Mouse (Mus musculus) mesoderm, embryonic 11.5 days (tissue): Measurements from ENCODE around the gene Ptgr2.
"Not testable (repeated sequence)": the region's sequence is repeated elsewhere in the genome, so short reads cannot be mapped to it uniquely, and the experiment has no call there.

Experiments used
- DNase-seq: peaks from one replicate; pipeline ENCODE4 v3.0.0-alpha.2; 2012; ENCODE audit warnings: low read depth, low spot score

The Ptgr2 gene

DNA sequence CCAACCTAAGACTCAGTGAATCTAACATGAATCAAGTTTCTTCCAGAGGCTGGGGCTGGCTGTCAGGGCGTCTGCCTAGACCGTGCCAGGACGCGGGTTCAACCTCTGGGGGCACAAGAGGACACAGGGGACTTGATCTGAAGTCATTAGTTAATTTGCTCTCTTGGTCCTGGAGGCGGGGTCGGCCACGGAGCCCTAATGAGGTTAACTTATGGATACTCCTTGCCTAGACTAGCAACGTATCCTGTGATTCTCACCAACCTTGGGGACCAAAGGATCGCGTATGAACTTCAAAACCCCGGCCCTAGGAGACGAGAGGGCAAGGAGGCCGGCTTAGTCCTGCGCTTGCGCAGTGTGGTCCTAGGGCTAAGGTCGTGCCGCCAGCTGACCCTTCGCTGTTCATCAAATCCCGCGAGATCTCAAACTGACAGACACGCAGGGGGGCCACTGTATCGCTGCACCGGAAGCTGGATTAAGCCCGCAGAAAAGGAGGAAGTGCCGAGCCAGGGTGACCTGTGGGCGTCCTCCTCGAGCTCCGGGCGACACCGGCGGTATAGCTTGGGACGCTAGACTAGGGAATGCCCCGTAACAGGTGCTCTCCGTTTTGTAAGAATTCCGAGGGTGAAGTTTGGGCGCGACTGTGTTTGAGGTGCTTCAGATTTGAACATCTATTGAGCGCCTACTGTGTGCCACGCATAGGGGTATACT lies at the start of gene Ptgr2:
TSS of gene Ptgr2 (plus strand) at position 348 of the 708 bp plus-strand sequence.
- DNase-seq, result peak; percentile 97

GRCm38 (mm10) chr12:84235577-84235976 lies 49.5 kb upstream of the Ptgr2 start:
- DNase-seq, result no peak

DNA sequence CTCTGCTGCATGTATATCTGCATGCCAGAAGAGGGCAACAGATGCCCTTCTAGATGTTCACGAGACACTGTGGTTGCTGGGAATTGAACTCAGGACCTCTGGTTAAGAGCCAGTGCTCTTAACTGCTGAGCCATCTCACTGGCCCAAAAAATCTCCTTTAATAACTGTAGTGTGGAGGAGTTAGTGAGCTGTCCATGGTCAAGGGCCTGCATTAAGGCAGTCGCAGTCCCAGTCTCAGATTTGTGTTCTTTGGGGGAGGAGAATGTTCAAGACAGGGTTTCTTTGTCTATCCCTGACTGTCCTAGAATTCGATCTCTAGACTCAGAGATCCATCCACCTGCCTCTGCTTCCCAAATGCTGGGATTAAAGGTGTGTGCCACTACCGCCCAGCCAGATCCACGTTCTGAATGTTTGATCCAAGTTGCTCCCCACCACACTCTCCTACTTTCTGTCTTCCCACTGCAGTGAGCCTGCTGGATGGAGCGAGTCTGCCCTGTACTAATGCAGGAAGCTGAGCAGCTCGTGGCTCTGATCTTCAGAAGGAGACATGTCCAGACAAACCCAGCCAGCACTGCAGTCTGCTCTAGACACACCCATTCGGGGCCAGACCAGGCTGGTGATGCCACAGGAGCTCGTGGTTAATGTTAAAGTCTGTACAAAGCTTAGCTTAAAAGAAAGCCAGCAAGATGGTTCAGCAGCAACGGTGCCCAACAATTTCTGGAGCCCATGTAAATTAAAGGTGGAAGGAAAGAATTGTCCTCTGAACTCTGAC lies 48.9 kb upstream of the Ptgr2 start:
- no peak for DNase-seq

DNA sequence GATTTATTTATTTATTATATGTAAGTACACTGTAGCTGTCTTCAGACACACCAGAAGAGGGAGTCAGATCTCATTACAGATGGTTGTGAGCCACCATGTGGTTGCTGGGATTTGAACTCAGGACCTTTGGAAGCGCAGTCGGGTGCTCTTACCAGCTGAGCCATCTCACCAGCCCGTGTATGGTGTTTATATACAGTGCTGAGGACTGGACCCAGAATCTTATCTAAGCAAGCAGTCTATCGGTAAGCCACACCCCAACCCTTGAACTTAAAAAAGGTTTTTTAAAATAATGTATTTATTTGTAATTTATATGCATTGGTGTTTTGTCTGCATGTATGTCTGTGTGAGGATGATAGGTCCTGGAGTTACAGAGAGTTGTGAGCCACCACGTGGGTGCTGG lies 48.0 kb upstream of the Ptgr2 start:
- DNase-seq, result not testable (repeated sequence)

DNA sequence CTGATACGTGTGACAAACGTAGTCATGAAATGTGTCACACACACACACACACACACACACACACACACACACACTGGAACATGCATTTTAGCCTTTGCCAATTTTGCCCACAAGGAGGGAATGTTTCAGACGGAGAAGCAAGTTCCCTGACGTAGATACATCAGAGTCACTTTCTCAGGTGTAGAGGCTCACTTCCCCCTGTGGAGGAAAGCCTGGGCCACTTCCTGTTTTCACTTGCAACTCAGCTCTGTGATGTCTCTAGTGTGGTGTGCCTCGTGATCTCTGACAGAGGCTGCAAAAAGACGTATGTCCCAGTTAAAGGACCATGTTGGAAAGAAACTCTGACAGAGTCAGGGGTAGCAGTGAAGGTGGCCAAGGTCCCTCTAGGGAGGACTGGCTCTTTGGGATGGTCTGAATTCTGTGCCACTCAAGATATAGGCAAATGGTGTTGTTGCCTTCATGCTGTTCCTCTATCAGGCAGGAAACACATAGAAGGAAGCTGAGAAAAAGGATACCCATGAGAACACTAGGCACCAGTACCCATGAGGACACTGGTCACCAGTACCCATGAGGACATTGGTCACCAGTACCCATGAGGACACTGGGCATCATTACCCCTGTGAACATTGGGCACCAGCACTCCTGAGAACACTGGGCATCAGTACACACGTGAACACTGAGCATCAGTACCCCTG lies 41.8 kb upstream of the Ptgr2 start:
- DNase-seq, result no peak

DNA sequence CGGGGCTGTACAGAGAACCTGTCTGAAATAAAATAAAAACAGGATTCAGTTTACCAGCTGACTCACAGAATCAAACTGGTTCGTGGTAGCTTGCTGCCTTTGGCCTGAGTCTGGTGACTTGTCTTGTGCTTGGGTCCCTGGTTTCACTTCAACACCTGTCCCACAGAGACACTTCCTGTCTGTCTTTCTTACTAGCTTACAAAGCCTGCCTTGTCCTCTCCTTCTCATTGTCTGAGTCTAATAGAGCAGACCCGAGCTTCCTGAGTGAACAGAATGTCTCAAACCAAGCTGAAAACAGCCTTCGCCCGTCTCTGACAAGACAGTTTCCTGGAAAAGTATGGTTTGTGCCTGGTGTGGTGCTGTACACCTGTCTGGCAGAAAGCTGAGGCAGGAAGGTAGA lies 39.3 kb upstream of the Ptgr2 start:
- DNase-seq, result no peak

DNA sequence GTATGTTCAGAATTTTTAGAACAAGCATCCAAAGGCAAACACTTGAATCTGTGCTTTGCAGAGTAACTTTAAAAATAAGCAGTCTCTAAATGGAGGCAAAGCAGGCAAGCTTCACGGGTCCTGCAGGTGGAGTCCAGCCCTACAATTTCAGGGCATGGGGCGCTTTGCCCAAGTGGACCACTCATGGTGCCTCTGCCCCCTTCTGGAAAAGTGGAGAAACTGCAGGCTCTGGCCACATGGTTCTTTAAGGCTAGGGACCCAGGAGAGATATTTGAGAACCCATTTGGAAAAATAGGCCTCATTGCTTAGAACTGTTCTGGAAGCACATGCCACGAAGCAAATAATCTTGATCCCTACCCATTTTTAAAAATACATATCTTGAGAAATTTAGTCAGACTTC lies 35.8 kb upstream of the Ptgr2 start:
- DNase-seq, result peak; percentile 78

GRCm38 (mm10) chr12:84252811-84253210 lies 32.2 kb upstream of the Ptgr2 start:
- no peak for DNase-seq

DNA sequence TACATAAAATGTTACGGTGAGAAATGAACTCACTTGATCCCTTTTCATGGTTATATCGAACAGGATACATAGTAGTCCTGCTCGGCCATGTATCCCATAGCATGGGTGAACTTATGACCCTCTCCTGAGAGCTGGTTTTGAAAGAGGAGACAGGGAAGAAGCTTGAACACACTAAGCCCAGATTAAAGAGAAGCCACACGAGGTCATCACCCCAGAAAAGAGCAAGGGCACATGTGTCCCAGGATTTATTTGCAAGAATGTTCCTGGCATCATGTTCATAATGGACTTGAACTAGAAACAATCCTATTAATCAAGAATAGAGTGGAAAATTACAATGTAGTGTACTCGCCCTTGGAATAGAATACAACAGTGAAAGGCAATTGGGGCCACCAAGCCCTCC lies 30.1 kb upstream of the Ptgr2 start:
- DNase-seq, result no peak

DNA sequence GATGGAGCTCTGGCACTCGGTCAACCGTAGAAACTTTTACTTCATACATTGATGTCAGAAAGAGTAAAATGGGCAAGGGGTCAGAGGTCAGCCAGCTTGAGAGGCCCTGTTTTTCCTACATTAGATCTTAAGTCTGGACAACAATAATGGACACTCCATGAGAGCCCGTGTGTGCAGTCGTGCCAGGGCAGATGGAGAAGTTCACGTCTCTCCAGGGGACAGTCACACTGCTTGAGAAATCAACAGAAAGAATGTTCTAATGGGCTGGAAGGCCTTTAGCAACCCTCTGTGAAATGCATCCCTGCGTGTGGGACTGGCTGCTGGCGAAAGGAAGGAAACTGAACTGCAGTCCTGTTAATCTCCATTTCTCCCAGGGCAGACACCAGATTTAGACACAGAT lies 24.7 kb upstream of the Ptgr2 start:
- DNase-seq, result peak; percentile 20

- DNase-seq, result no peak
Measured at GRCm38 (mm10) chr12:84267264-84267663, 17.8 kb upstream of the Ptgr2 start.

- DNase-seq, result no peak
Measured at GRCm38 (mm10) chr12:84273366-84273765, 11.7 kb upstream of the Ptgr2 start.

DNA sequence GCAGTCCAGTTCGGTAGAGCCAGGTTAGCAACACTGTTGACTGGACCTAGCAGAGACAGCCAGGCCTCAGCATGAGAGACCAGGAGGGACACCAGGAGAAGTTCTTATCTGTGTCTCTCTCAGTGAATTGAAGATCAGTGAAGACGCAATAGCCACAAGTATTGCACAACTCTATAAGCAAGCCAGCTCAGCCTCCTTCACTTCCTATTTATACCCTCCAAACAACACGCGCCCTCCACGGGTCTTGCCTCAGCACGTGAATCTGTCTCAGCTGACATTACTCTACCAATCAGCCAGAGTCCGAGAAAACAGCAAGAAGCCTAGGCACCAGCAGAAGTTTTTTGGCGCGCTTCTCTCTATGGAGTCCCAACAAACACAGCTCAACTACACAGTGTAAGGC lies 9.7 kb upstream of the Ptgr2 start:
- no peak for DNase-seq

DNA sequence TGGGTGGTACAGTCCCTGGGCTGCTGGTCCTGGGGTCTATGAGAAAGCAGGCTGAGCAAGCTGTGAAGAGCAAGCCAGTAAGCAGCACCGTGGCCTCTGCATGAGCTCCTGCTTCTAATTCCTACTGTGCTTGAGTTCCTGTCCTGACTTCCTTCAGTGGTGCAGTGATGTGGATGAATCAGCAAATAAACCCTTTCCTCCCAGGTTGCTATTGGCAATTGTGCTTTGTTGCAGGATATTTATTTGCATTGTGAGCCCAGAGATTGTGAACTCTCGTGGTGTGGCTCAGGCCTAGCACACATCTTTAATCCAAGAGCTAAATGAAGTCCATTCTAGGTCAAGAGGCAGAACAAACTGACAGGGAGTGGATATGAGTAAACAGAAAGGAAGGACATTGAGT lies 8.7 kb upstream of the Ptgr2 start:
- no peak for DNase-seq

DNA sequence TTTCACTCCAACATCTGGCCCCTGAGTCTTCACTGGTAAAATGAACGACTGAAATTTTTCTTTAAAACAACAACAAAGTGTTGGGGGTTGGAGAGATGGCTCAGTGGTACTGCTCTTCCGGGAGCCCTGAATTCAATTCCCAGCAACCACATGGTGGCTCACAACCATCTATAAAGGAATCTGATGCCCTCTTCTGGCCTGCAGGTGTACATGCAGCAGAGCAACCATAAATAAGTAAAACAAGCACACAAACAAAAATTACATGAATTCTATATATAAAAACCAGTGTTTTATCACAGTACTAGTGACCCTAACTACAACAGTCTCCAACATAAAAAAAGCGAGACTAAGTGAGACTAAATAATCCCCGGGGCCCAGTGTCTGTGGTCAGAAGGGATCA lies 8.2 kb upstream of the Ptgr2 start:
- DNase-seq, result no peak

- DNase-seq, result no peak
Measured at GRCm38 (mm10) chr12:84277832-84278231, 7.2 kb upstream of the Ptgr2 start.

DNA sequence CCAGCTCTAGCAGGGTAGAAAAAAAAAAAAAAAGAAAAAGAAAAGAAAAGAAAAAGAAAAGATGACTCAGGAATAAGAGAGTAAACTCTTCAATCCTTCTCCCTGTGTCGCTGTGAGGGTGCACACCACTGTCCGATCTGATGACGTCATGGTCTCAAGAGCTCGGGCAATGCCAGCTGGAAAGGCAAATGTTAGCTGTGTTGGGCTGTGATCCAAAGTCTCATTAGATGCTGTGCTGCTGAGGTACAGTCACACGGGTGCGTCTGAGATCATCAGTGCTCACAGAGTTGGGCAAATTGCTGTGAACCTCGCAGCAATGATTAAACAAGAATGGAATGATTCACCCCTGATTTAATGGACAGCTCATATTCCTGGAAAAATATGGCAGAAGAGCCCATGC lies 6.1 kb upstream of the Ptgr2 start:
- DNase-seq, result no peak

GRCm38 (mm10) chr12:84284391-84284790 lies 641 bp upstream of the Ptgr2 start:
- DNase-seq, result no peak

DNA sequence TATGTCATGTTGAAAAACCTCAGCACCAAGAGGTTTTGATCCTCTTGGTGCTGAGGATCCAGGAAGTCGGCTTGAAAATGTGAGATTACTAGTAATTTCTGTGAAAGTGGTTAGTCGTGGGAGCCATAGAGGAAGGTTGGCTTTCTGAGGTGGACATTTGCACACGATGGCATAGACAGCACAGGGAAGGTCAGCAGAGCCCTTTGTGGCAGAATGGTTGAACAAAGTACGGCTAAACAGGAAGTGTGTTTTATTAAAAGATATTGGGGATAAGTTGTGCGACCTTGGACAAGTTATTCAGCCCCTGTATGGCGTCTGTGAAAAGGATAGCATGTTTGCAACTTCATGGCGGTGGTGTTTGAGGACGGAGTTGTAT lies 549 bp downstream of the Ptgr2 start:
- no peak for DNase-seq

DNA sequence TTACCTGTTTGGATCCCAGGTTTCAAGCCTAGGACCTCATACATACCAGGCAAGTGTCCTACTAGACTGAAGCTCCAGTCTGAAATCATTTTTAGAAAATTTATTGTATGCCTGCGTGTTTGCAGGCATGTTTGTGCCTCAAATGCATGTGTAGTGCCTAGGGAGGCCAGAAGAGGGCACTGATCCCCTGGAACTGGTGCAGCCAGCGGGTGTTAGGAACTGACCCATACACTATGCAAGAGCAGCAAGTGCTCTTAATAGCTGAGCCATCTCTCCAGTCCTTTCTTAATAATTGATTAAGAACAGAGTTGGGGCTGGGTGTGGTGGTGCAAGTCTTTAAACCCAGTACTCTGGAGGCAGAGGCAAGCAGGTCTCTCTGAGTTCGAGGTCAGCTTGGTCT lies 3.4 kb downstream of the Ptgr2 start:
- DNase-seq, result peak; percentile 40

DNA sequence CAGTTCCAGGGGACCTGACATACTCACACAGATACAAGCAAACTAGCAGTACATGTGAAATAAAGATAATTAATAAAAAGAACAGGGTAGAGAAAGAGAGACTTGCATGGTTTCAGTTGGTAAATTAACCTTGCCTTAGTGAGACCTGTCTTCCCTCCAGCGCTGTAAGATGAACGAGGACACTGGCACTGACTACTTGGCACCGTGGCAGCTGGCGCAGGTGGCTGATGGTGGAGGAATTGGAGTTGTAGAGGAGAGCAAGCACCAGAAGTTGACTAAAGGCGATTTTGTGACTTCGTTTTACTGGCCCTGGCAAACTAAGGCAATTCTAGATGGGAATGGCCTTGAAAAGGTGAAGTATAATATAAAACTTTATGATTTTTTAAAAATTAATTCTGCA lies 12.8 kb downstream of the Ptgr2 start:
- DNase-seq, result no peak

DNA sequence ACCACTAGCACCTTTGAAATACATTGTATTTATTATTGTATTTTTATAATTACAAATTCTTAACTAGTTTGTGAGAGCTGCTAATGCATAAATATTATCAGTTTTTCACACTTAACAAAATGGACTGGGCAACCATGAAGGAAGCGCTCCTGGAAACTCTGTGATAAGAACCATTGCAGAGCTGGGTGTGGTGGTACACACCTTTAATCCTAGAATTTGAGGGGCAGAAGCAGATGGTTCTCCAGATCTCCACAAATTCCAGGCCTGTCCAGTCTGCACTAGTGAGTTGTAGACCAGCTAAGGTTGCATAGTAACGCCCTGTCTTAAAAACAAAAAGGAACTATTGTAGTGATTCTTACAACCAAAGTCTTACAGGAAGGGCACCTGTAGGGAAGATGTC lies 14.2 kb downstream of the Ptgr2 start:
- DNase-seq, result no peak

DNA sequence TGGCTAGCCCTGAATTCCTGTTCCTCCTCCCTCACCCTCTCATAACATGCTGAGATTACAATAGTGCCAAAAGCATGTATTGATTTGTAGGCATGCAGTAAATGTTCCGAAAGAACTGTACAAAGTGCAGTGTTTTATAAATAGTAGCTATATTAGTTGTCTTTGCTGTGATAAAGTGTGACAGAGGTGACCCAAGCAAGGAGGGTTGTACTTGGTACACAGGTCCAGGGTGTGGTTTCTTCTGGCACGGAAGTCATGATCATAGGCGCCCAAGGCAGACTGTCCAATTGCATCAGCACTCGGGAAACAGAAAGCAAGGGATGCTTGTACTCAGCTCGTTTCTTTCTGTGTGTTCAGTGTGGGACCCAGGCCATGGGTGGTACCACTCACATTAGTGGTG lies 19.1 kb downstream of the Ptgr2 start:
- DNase-seq, result no peak
